Mouse (Mus musculus) CH12F3 (cell line): ENCODE results near the gene Vps37d.
"Not testable (repeated sequence)": the region's sequence is repeated elsewhere in the genome, so short reads cannot be mapped to it uniquely, and the experiment has no call there.

Experiments used
- in situ Hi-C: fragments of 300-500 bp; cut with MboI; formaldehyde crosslinking; loops from 2 replicates; pipeline ENCODE4 v1.14.3; 2020; ENCODE audit warnings: low sequenced_read_pairs

Gene Vps37d

GRCm38 (mm10) chr5:135075655-135076054, 2.4 kb downstream of the Vps37d start:
- in situ Hi-C loops = no loop called here

- in situ Hi-C loops = no loop called here
These were observed 4.5 kb downstream of the Vps37d start for GRCm38 (mm10) chr5:135073349-135074150.

- in situ Hi-C loops = no loop called here
These were observed 5.3 kb downstream of the Vps37d start for GRCm38 (mm10) chr5:135072720-135073119.

GRCm38 (mm10) chr5:135072061-135072460, 6.0 kb downstream of the Vps37d start:
- in situ Hi-C loops = no loop called here

GRCm38 (mm10) chr5:135070448-135070847, 7.6 kb downstream of the Vps37d start:
- in situ Hi-C loops = no loop called here

- in situ Hi-C loops = no loop called here
These were observed 12.1 kb downstream of the Vps37d start for GRCm38 (mm10) chr5:135066008-135066407.

- in situ Hi-C loops = not testable (repeated sequence)
These were observed 13.1 kb downstream of the Vps37d start, which contains the start of gene Bud23 for GRCm38 (mm10) chr5:135064909-135065446. Gene Bud23, minus strand, starts transcription at chr5:135064959.

DNA sequence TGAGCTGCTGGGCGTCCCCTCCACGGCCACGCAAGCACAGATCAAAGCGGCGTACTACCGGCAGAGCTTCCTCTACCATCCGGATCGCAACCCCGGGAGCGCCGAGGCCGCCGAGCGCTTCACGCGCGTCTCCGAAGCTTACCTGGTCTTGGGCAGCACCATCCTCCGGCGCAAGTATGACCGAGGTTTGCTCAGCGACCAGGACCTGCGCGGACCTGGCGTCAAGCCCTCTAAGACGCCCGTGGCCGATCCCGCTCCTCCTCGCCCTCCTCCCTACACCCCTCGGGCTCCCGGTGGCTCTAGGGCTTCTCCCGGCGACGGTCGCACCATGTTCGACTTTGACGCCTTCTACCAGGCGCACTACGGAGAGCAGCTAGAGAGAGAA, 13.7 kb downstream of the Vps37d start:
- in situ Hi-C loops = no loop called here

- in situ Hi-C loops = no loop called here
These were observed 14.3 kb downstream of the Vps37d start, which contains the start of gene Dnajc30 for GRCm38 (mm10) chr5:135063629-135064381. Gene Dnajc30, plus strand, starts transcription at chr5:135064202.

- in situ Hi-C loops = no loop called here
These were observed 24.7 kb downstream of the Vps37d start for GRCm38 (mm10) chr5:135053356-135053755.

- in situ Hi-C loops = not testable (repeated sequence)
These were observed 28.8 kb downstream of the Vps37d start for GRCm38 (mm10) chr5:135049268-135049667.

- in situ Hi-C loops = no loop called here
These were observed 29.5 kb downstream of the Vps37d start for GRCm38 (mm10) chr5:135048539-135048938.

DNA sequence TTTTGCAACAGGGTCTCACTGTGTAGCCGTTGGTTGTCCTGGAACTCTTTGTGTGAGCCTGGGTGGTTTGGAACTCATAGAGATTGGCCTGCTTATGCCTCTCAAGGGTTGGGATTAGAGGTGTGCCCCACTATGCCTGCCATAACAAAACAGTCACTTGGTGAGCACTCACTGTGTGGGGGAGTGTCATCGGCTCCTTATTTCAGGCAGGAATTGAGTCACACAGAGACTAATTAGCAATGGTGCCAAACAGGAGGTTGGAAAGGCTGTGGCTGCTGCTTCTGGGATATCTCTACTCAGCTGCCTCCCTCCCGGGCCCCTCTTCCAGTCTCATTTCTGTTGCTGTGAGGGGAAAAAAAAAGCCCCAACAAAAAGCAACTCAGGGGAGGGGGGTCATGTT, 33.5 kb downstream of the Vps37d start:
- in situ Hi-C loops = no loop called here

GRCm38 (mm10) chr5:135042105-135042788, 35.8 kb downstream of the Vps37d start:
- in situ Hi-C loops = no loop called here

- in situ Hi-C loops = no loop called here
These were observed 37.3 kb downstream of the Vps37d start for GRCm38 (mm10) chr5:135040777-135041176.

DNA sequence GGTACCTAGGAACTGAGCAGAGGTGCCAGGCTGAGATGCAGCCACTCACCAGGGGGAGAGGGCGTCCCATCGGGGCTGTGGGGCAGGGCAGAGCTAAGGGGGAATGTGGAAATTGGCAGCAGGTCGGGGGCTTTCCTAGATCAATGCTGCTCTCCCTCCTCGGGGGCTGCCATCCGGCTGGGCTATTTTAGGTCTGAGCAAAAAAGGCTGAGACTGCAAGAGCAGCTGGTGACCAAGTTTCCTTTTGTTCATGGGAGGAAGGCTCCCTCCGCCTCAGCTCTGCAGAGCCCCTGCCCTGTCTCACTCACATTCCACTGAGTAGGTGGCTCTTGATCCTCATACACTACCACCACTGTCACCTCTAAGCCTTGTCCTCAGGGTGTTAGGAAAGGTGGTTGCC, 38.0 kb downstream of the Vps37d start:
- in situ Hi-C loops = no loop called here

DNA sequence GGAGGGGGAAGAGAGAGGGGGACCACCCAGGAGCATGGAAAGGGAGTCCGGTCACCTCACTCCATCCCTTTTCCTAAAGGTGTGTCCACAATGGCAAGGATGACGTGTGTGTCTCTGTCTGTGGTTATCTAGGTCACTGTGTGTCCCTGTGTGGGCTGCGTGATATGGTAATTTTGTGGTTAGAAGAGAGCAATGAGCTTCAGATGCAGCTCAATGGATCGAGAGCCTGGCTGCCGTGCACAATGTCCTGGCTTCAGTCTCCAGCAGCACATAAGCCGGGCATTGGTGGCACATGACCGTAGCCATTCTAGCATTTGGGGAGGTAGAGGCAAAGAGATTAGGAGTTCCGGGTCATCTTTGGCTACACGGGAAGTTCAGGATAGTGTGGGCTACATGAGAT, 38.5 kb downstream of the Vps37d start:
- in situ Hi-C loops = no loop called here

DNA sequence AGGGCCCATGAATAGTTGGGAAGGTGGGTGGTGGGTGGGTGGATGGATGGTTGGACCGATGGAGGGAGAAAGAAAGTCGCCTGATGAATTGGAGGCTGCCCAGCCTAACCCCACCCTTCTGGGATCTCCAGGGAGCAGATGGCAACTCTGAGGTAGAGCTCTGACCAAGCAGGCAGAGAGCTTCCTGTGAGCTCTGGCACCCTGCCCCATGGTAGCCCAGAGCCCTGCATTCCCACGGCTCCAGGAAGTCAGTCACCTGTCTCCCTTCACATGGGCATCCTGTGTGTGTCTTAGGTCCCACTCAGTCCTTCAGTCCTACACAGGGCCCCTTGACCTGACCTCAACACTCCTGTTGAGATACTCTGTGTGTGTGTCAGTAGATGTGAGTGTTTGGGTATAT, 40.1 kb downstream of the Vps37d start:
- in situ Hi-C loops = no loop called here

DNA sequence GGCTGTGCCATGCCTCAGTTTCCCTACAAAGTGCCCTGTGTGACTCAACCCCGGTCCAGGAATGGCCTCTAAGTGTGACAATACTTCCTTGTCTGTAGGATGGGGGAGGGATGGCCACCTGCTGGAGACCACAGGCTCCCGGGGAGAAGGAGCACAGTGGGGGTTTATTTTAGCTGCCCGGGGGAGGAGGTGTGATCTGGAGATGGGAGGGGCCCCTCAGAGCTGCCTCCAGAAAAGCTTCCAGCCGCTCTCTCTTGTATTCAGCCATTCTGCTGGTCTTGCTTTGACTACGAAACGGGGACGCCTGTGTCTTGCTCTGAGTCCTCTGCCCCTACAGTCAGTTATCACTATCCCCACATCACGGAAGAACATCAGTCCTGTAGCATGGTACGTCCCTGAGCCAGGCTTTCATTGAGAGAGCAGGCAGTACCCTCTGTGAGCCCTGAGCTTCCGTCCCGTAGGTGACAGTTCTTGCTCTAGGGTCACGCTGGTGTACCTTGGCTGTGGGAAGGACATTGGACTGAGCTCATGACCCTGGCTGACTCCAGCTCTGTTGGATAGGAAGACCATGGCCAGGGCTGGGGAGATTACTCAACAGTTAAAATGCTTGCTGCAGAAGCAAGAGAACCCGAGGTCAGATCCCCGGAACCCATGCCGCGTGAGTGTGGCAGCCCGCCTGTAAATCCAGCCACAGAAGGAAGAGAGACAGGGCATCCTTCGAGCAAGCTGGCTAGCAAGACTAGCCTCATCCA, 42.3 kb downstream of the Vps37d start:
- in situ Hi-C loops = no loop called here

DNA sequence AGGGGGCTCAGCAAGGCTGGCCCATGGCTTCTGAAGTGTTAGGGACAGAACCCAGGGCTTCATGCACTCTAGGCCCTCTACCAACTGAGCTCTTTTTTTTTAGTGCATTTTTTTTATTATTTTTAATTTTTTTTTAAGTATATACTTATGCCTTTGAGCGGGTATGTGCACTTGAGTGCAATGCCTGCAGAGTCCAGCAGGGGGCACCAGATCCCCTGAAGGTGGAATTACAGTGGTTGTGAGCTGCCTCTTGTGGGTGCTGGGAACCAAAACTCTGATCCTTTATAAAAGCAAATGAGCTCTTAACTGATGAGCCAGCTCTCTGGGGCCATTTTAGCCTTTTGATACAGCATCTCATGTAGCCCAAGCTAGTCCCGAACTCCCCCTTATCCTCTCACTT, 43.5 kb downstream of the Vps37d start:
- in situ Hi-C loops = no loop called here
